Comparison of ENCODE assay signal across 11 mouse cellular contexts in genomic region chr1:57213428-57213874, GRCm38 (mm10).
DNase-seq lines count a peak whose midpoint lies in the region; ATAC-seq lines count a peak whose summit lies in the region.
"Had no signal": no experiment of that assay in that cellular context is flagged by ENCODE, and none has a peak within 500 bp of the region (broad histone marks: within the 10 kb centered on the region; RNA-seq: fewer than 3 reads in every experiment).

No protein-coding gene starts in this region.

- H3K27ac ChIP-seq in embryonic facial prominence, embryonic 15.5 days (replicated peaks) = peak overlapping the region; percentile 58
- peak overlapping the region; percentile 15; the same call in 1 of the 2 replicates for H3K27ac ChIP-seq in midbrain, embryonic 13.5 days
- H3K27ac ChIP-seq: liver, embryonic 14.5 days had no signal

- peak overlapping the region; percentile 11; the same call in 1 of the 2 replicates for H3K4me3 ChIP-seq in embryonic facial prominence, embryonic 15.5 days (replicated peaks)
- no peak overlapping the region for H3K4me3 ChIP-seq in midbrain, embryonic 13.5 days (replicated peaks)

- H3K4me2 ChIP-seq in embryonic facial prominence, embryonic 15.5 days (replicated peaks) = peak overlapping the region; percentile 32
- H3K4me2 ChIP-seq in midbrain, embryonic 13.5 days (replicated peaks) = peak overlapping the region; percentile 31

- H3K9me3 ChIP-seq in embryonic facial prominence, embryonic 15.5 days (replicated peaks) = no peaks in the 10 kb centered on the region
- H3K9me3 ChIP-seq in midbrain, embryonic 13.5 days = no peaks in the 10 kb centered on the region

- peaks cover 18% of the 10 kb centered on the region for H3K4me1 ChIP-seq in embryonic facial prominence, embryonic 15.5 days
- H3K4me1 ChIP-seq in midbrain, embryonic 13.5 days (replicated peaks) = peaks cover 18% of the 10 kb centered on the region

- no peak; the same call in 1 of the 2 replicates for ATAC-seq in embryonic facial prominence, embryonic 15.5 days (ENCODE audit: insufficient number of reproducible peaks, low FRiP score, low TSS enrichment, low read depth)
- ATAC-seq in midbrain, embryonic 13.5 days = peak; percentile 69
- ATAC-seq in megakaryocyte progenitor cell, adult 5-6 weeks (replicated peaks; ENCODE audit: poor library complexity) = no peak

- H3K9ac ChIP-seq in embryonic facial prominence, embryonic 15.5 days = no peak overlapping the region
- no peak overlapping the region for H3K9ac ChIP-seq in midbrain, embryonic 13.5 days (replicated peaks)
- H3K9ac ChIP-seq: liver, embryonic 14.5 days had no signal

- WGBS in embryonic facial prominence, embryonic 15.5 days = 15% methylated on average over 16 of the region's 16 CpGs
- 44% methylated on average over 16 of the region's 16 CpGs for WGBS in midbrain, embryonic 13.5 days

- DNase-seq in embryo, embryonic 10 days (ENCODE audit: low spot score) = peak; percentile 44
- no peak for DNase-seq in embryo, embryonic 9.5 days (ENCODE audit: extremely low spot score)
- DNase-seq in kidney, postnatal 4 days = peak; percentile 9 to 22
- no peak for DNase-seq in kidney, postnatal 25 days
- DNase-seq in testis, postnatal 14 days (ENCODE audit: low spot score) = no peak
- DNase-seq: gastrocnemius, postnatal 14 days; thymus, adult 18-20 months had no signal

- H3K27me3 ChIP-seq in embryonic facial prominence, embryonic 15.5 days = 0 out of 2 replicates have a peak, but pooled peaks cover 3% of the 10 kb centered on the region
- peaks cover 24% of the 10 kb centered on the region; the same call in 1 of the 2 replicates for H3K27me3 ChIP-seq in midbrain, embryonic 13.5 days

- H3K36me3 ChIP-seq in embryonic facial prominence, embryonic 15.5 days = no peaks in the 10 kb centered on the region
- no peaks in the 10 kb centered on the region for H3K36me3 ChIP-seq in midbrain, embryonic 13.5 days

Comparison
In these comparisons a context has a peak if more than half of its experiments do, and no peak if none do; other contexts are left out.
1. DNase-seq: peak in embryo, embryonic 10 days (single experiment) and kidney, postnatal 4 days (2 of 2); none in embryo, embryonic 9.5 days (single experiment), kidney, postnatal 25 days (0 of 2) and testis, postnatal 14 days (single experiment).